Mouse (Mus musculus): ENCODE measurements around the gene Mex3a. TPM values are rescaled to one million over a fixed set of nuclear protein-coding genes. Genes with fewer than 3 reads are reported as not detected.
A peak's percentile ranks its signal among the peaks of the same experiment; 100 is the strongest.

Gene Mex3a
- polyA plus RNA-seq, 1 experiment from 2014 or later, result 31.6 TPM

- Histone ChIP-seq H3K4me3 (ENCODE audit: low read length) (no peak overlapping the region), H3K27ac (ENCODE audit: low read depth, low read length) (no peak overlapping the region), H3K27me3 (ENCODE audit: control insufficient read depth, insufficient read depth, low read length) (no peaks in the 10 kb centered on the region), H3K4me1 (ENCODE audit: control insufficient read depth, insufficient read depth, low read length) (peaks cover 3% of the 10 kb centered on the region; the same call in 1 of the 2 replicates), H3K4me2 (replicated peaks; ENCODE audit: low read depth, low read length) (no peak overlapping the region), H3K9ac (ENCODE audit: low read depth, low read length) (no peak overlapping the region), H3K9me3 (ENCODE audit: control insufficient read depth, low read length) (no peaks in the 10 kb centered on the region), H3K36me3 (ENCODE audit: control insufficient read depth, insufficient read depth, low read length) (peaks cover 17% of the 10 kb centered on the region)
- no peak for ATAC-seq (ENCODE audit: low FRiP score, low TSS enrichment)
- 70% methylated on average over 5 of the region's 5 CpGs for WGBS
These were observed 11.6 kb downstream of the Mex3a start for GRCm38 (mm10) chr3:88543651-88544410.

DNA sequence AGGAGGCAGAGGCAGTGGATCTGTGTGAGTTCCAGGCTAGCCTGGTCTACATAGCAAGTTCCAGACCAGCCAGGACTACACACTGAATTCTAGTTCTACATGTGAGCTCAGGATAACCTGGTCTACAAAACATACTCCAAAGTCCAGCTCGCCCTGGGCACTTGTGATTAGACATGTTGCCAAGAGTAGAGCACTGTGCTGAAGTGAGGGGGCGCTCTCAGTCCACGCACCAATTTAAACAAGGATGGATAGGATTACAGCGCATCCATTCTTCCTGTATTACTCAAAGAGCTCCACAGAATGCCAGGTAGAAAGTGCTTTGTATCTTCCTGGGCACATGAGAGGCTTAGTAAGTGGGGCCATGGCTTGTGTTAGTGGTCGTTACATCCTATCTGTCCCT, 12.3 kb downstream of the Mex3a start:
- Histone ChIP-seq H3K27ac (ENCODE audit: low read depth, low read length) (no peak overlapping the region), H3K9me3 (ENCODE audit: control insufficient read depth, low read length) (no peaks in the 10 kb centered on the region), H3K4me2 (replicated peaks; ENCODE audit: low read depth, low read length) (no peak overlapping the region), H3K27me3 (ENCODE audit: control insufficient read depth, insufficient read depth, low read length) (no peaks in the 10 kb centered on the region), H3K9ac (ENCODE audit: low read depth, low read length) (no peak overlapping the region), H3K4me3 (ENCODE audit: low read length) (no peak overlapping the region), H3K36me3 (ENCODE audit: control insufficient read depth, insufficient read depth, low read length) (peaks cover 13% of the 10 kb centered on the region), H3K4me1 (ENCODE audit: control insufficient read depth, insufficient read depth, low read length) (0 out of 2 replicates have a peak, but pooled peaks cover 3% of the 10 kb centered on the region)
- WGBS, result 30% methylated on average over 5 of the region's 5 CpGs
- peak; percentile 30; the same call in 1 of the 2 replicates for ATAC-seq (ENCODE audit: low FRiP score, low TSS enrichment)

DNA sequence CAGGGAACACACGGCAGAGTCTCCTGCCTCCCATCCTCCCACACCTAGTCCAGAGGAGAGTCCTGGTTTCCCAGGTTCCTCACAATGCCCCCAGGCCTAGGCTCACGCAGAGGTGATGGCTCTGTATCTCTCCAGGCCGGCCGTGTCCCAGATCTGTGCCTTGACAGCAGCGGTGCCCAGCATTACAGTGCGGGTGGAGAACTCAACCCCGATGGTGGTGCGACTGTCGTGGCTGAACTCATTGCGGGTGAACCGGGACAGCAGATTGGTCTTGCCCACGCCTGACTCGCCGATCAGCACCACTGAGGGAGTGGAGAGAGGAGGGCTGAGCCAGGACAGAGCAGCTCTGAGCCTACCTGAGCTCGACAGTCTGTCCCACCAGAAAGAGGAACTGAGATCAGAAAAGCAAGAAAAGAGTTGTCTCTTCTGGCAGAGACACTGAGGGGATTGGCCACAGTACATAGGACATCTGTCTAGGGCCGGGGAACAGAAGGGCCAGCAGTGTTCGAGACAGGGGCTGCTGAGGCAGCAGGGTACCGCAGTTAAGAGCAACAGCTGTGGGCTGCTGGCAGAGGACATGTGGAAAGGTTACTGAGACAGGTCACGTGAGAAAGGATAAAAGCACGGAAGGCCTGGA, 12.9 kb downstream of the Mex3a start:
- no peak overlapping the region for H3K9ac ChIP-seq (ENCODE audit: low read depth, low read length)
- no peak overlapping the region for H3K4me3 ChIP-seq (ENCODE audit: low read length)
- no peak for ATAC-seq (ENCODE audit: low FRiP score, low TSS enrichment)
- 53% methylated on average over 20 of the region's 20 CpGs for WGBS
- peaks cover 10% of the 10 kb centered on the region for H3K36me3 ChIP-seq (ENCODE audit: control insufficient read depth, insufficient read depth, low read length)
- no peaks in the 10 kb centered on the region for H3K27me3 ChIP-seq (ENCODE audit: control insufficient read depth, insufficient read depth, low read length)
- no peaks in the 10 kb centered on the region for H3K9me3 ChIP-seq (ENCODE audit: control insufficient read depth, low read length)
- 0 out of 2 replicates have a peak, but pooled peaks cover under 1% of the 10 kb centered on the region for H3K4me1 ChIP-seq (ENCODE audit: control insufficient read depth, insufficient read depth, low read length)
- no peak overlapping the region for H3K27ac ChIP-seq (ENCODE audit: low read depth, low read length)
- H3K4me2 ChIP-seq (replicated peaks; ENCODE audit: low read depth, low read length), result no peak overlapping the region

GRCm38 (mm10) chr3:88546674-88547418, 14.7 kb downstream of the Mex3a start:
- Histone ChIP-seq H3K4me1 (ENCODE audit: control insufficient read depth, insufficient read depth, low read length) (peaks cover 5% of the 10 kb centered on the region), H3K27ac (ENCODE audit: low read depth, low read length) (no peak overlapping the region), H3K27me3 (ENCODE audit: control insufficient read depth, insufficient read depth, low read length) (no peaks in the 10 kb centered on the region), H3K4me3 (ENCODE audit: low read length) (no peak overlapping the region), H3K4me2 (replicated peaks; ENCODE audit: low read depth, low read length) (no peak overlapping the region), H3K36me3 (ENCODE audit: control insufficient read depth, insufficient read depth, low read length) (0 out of 2 replicates have a peak, but pooled peaks cover 2% of the 10 kb centered on the region), H3K9me3 (ENCODE audit: control insufficient read depth, low read length) (no peaks in the 10 kb centered on the region), H3K9ac (ENCODE audit: low read depth, low read length) (no peak overlapping the region)
- ATAC-seq (ENCODE audit: low FRiP score, low TSS enrichment), result no peak
- WGBS, result 73% methylated on average over 6 of the region's 6 CpGs

DNA sequence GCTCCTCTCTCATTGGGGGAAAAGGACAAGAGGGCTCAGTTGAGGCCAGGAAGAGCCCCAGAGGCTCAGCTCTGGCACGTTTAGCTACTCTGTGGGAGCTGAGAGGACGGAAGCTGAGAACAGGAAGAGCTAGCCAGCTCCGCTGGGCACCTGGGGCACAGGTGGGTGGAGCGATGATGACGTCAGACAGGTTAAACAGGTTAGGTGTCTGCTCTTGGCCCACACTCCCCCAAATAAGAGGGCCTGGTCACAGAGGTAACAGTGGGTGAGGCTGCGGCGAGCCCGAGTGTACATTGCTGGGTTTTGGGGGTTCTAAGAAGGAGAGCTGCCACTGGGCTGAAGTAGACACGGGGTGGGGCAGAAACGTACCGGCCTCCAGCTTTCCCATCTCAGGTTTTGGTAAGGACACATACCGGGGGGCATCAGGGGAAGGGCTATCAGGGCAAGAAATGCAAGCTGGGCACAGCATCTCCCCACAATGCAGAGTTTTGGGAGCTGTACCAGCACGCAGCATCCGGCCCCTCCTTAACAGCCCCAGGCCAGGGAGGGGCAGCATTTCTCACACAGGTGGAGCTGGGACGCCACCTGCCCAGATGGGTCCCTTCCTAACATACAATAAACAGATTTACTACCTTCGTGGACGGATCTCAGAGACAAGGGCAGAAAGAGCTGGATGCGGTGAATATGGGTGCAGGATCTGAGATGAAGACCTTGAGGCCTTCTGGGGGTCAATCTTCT, 16.2 kb downstream of the Mex3a start, which contains the start of gene Rab25:
Gene Rab25 (minus strand): TSS at position 121 of the 738 bp plus-strand sequence.
- Histone ChIP-seq H3K4me3 (ENCODE audit: low read length) (0 out of 2 replicates have a peak within 1 kb of the TSS, but pooled peaks have one; percentile 1), H3K27ac (ENCODE audit: low read depth, low read length) (0 out of 2 replicates have a peak within 1 kb of the TSS, but pooled peaks have one; percentile 15), H3K4me1 (ENCODE audit: control insufficient read depth, insufficient read depth, low read length) (peaks cover 7% of the 10 kb centered on the region), H3K36me3 (ENCODE audit: control insufficient read depth, insufficient read depth, low read length) (0 out of 2 replicates have a peak, but pooled peaks cover 2% of the 10 kb centered on the region), H3K4me2 (replicated peaks; ENCODE audit: low read depth, low read length) (peak within 1 kb of the TSS; percentile 21; the same call in 1 of the 2 replicates), H3K9me3 (ENCODE audit: control insufficient read depth, low read length) (no peaks in the 10 kb centered on the region), H3K9ac (ENCODE audit: low read depth, low read length) (no peak within 1 kb of the TSS), H3K27me3 (ENCODE audit: control insufficient read depth, insufficient read depth, low read length) (no peaks in the 10 kb centered on the region)
- ATAC-seq (ENCODE audit: low FRiP score, low TSS enrichment), result no peak
- 51% methylated on average over 18 of the region's 18 CpGs for WGBS

DNA sequence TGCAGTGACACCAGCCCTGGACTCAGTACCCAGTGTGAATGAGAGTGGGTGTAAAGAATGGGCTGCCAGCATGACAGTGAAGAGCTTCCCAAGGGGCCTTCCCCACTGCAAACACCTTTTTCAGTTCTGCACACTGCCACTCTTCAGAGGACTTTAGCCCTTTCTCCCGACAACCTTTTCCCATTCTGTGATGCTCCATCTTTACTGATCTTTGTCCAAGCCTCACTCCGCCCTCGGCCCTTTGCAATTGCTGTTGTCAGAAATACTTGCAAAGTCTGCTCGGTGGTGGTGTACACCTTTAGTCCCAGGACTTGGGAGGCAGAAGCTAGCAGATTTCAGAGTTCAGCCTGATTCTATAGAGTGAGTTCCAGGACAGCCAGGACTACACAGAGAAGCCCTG, 19.4 kb downstream of the Mex3a start:
- H3K9me3 ChIP-seq (ENCODE audit: control insufficient read depth, low read length), result no peaks in the 10 kb centered on the region
- no peak overlapping the region; the same call in 1 of the 2 replicates for H3K4me3 ChIP-seq (ENCODE audit: low read length)
- no peak for ATAC-seq (ENCODE audit: low FRiP score, low TSS enrichment)
- no peaks in the 10 kb centered on the region for H3K27me3 ChIP-seq (ENCODE audit: control insufficient read depth, insufficient read depth, low read length)
- peak overlapping the region; percentile 51; the same call in 1 of the 2 replicates for H3K9ac ChIP-seq (ENCODE audit: low read depth, low read length)
- peak overlapping the region; percentile 73 for H3K4me2 ChIP-seq (replicated peaks; ENCODE audit: low read depth, low read length)
- H3K36me3 ChIP-seq (ENCODE audit: control insufficient read depth, insufficient read depth, low read length), result peaks cover 13% of the 10 kb centered on the region
- 75% methylated on average over 4 of the region's 4 CpGs for WGBS
- peaks cover 19% of the 10 kb centered on the region for H3K4me1 ChIP-seq (ENCODE audit: control insufficient read depth, insufficient read depth, low read length)
- no peak overlapping the region for H3K27ac ChIP-seq (ENCODE audit: low read depth, low read length)

- Histone ChIP-seq H3K4me3 (ENCODE audit: low read length) (peak overlapping the region; percentile 70), H3K4me1 (ENCODE audit: control insufficient read depth, insufficient read depth, low read length) (peaks cover 19% of the 10 kb centered on the region), H3K27me3 (ENCODE audit: control insufficient read depth, insufficient read depth, low read length) (no peaks in the 10 kb centered on the region), H3K9ac (ENCODE audit: low read depth, low read length) (peak overlapping the region; percentile 51), H3K4me2 (replicated peaks; ENCODE audit: low read depth, low read length) (peak overlapping the region; percentile 73), H3K9me3 (ENCODE audit: control insufficient read depth, low read length) (no peaks in the 10 kb centered on the region), H3K27ac (ENCODE audit: low read depth, low read length) (peak overlapping the region; percentile 37; the same call in 1 of the 2 replicates), H3K36me3 (ENCODE audit: control insufficient read depth, insufficient read depth, low read length) (peaks cover 19% of the 10 kb centered on the region)
- ATAC-seq (ENCODE audit: low FRiP score, low TSS enrichment), result no peak
- 25% methylated on average over 16 of the region's 16 CpGs for WGBS
These were observed 20.0 kb downstream of the Mex3a start for GRCm38 (mm10) chr3:88552082-88552645.
